Mouse (Mus musculus) heart, adult 9 months (tissue): ENCODE results near the gene Kif21a.
A peak's percentile ranks its signal among the peaks of the same experiment; 100 is the strongest.

ENCODE experiments used
- DNase-seq, 2 experiments: peaks; one replicate each; pipeline ENCODE4 v3.0.0; 2022; ENCODE audit warnings: low spot score in 2 of 2

Gene Kif21a

GRCm38 (mm10) chr15:91018161-91018860, 31.4 kb downstream of the Kif21a start:
- no peak for DNase-seq

GRCm38 (mm10) chr15:91017261-91018160, 32.2 kb downstream of the Kif21a start:
- no peak for DNase-seq

- no peak for DNase-seq
These were observed 33.4 kb downstream of the Kif21a start for GRCm38 (mm10) chr15:91016366-91016765.

GRCm38 (mm10) chr15:91012793-91013580, 36.8 kb downstream of the Kif21a start:
- no peak for DNase-seq

DNA sequence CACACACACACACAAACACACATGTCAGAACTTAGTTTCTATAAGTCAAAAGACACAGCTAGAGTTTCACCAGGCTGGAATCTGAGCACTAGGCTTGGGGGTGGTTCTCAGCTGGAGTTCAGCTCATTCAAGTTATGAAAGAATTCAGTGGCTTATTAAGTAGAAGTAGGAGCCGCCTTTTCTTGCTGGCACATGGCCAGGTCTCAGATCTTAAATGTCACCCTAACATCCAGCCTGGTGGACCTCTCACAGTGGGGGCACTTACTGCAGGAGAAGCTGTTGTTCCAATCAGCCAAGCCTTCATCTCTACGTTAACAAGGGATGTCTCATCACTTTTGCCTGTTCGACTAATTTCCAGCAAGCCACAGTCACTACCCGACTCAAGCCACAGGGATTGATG, 39.5 kb downstream of the Kif21a start:
- no peak for DNase-seq

- no peak for DNase-seq
These were observed 42.5 kb downstream of the Kif21a start for GRCm38 (mm10) chr15:91007123-91007830.

DNA sequence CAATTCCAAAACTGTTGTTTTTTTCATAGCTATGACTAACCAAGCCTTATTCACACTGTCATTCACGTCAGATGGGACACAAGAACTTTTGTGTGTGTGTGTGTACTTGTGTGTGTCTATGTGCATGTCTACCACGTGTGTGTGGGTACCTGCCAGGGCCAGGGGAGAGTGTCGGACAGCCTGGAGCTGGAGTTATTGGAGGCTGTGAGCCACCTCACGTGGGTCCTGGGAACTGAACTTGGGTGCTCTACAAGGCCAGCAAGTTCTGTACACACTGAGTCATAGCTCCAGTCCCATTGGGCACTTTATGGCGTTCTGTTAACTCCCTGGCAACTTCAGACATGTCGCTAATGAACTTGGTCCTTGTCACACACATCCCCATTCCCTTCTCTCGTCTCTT, 45.0 kb downstream of the Kif21a start:
- no peak for DNase-seq

DNA sequence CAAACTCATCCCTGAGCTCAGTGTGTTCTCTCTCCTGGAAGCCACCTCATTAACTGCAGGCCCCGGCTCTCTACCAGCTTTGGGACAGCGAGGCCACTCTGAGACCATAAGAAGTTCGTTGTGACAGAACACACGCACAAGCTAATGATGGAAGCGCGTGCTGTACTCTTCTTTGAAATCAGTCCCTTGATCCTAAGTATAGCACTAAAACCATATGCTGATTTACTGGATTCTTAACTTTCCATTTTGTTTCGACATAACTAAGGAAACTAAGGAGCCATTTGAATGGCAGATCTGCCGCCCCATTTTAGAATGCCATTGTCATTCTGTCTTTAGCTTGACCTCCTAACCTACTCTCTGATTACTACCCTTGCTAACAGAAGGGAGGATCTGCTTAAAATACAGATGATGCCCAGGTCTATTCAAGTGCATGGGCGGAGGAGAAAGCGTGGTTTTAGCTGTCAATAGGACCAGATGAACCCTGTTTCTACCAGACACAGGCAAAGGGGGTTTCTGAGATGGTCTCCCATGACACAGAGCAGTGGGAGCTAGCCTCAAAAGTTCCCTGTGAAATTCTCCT, 48.6 kb downstream of the Kif21a start:
- DNase-seq, result no peak

DNA sequence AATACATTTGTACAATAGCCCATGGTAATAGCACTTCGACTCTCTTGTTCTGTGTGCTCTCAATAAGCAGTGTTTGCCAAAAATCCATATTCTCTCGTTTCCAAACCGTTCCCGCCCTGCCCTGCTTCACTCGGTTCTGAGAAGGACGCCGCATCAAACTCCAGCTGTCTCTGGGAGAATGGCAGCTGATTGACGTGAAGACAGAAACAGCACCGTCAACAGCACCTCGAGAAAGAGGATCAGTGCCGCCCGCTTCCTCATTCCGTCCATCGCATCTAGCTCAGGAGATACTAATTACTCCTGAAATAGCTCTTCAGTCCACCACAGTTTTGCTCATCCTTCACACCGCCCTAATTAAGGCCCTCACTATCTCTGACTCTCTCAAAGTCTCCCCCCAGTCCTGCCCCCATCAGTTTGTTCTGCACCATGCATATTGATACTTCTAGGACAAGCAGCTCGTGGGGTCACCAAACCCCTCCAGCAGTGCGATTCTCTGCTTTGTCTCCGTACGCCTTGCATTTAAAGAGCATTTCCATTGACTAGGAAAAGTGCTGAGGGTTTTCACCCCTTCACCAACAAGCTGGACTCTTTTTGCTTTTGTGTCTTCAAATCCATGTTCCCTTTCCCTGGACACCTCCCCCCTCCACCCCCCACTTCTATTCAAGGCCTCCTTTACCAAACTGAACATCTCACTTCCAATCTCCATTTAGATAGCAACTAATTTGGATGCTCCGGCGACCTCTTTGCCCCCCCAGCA, 49.3 kb downstream of the Kif21a start:
- no peak for DNase-seq

GRCm38 (mm10) chr15:90992871-90993270, 56.9 kb downstream of the Kif21a start:
- no peak for DNase-seq

GRCm38 (mm10) chr15:90992388-90992787, 57.4 kb downstream of the Kif21a start:
- peak; percentile 3 to 9 for DNase-seq

- no peak for DNase-seq
These were observed 57.9 kb downstream of the Kif21a start for GRCm38 (mm10) chr15:90991843-90992242.

DNA sequence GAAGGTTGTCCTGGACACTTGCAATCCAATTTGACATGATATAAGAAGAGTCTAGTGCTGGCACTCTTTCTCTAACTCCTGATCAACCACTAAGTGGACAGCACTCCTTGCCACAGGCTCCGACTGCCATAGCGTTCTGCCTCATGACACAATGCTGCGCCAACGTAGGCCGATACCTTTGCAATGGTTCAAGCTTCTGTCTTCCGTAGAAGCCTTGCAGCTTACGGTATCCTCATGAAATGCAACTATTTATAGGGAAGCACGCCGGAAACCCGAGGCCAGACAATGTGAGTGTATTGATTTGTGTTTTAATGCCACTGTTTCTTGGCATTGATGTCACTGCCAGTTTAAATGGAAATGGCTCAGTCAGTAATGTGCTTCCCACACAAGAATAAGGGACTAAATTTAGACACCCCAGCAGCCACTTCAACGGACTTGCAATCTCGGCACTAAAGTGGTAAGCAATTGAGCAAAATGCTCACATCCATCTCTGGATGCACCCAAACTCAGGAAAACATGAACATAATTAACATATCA, 62.0 kb downstream of the Kif21a start:
- DNase-seq, result no peak

DNA sequence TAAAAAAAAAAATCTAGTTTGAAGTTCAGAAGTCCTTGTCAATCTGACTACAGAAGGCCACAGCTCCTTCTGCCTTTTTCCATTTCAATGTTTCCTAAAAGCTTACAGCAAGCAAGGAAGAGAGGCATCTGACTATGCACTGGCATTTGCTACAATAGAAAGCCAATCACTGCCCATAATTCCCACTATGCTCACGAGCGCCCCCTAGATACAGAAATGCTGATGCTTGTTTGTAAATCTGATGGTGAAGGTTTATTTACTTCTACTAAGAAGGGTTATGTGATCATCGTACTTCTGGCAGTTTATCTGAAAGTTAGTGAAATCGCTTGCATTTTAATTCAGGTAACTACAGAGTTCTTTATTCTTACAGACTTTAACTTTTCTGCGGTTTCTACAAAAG, 73.8 kb downstream of the Kif21a start:
- DNase-seq, result no peak

GRCm38 (mm10) chr15:90971914-90972767, 77.6 kb downstream of the Kif21a start:
- DNase-seq, result no peak

DNA sequence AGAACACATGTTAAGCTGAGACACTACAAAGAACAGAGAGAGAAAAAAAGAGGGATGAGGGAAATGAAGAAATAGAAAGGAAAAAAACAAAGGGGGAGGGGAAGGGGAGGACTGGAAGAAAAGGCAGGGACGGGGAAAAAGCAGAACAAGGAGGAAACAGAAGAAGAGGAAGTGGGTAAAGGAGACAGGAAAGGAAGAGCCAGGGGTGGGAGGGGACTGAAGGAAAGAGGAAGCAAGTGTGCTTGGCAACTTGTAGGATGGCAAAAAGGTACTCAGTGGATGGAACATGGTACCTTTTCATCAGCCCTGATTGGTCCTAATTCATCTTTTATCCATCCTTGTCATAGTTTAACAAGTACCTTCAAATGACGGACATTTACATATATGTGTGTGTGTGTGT, 86.4 kb downstream of the Kif21a start:
- no peak for DNase-seq

DNA sequence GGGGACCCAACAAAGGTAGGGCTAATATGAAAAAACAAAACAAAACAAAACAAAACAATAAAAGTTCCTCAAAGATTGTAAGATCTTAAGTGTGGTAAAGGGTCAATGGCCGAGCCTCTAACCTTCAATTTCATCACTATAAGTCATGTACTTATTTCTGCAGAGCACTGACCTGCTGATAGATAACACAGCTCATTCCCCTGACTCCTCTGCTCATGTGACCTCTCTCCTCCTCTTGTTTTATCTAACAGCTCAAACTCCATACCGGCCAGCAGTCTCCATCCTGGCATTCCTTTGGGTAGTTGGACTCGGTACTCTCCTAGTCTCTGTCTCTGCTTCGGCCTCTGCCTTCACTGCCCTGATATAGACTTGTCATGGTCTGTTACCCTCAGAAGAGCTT, 87.2 kb downstream of the Kif21a start:
- DNase-seq, result no peak

DNA sequence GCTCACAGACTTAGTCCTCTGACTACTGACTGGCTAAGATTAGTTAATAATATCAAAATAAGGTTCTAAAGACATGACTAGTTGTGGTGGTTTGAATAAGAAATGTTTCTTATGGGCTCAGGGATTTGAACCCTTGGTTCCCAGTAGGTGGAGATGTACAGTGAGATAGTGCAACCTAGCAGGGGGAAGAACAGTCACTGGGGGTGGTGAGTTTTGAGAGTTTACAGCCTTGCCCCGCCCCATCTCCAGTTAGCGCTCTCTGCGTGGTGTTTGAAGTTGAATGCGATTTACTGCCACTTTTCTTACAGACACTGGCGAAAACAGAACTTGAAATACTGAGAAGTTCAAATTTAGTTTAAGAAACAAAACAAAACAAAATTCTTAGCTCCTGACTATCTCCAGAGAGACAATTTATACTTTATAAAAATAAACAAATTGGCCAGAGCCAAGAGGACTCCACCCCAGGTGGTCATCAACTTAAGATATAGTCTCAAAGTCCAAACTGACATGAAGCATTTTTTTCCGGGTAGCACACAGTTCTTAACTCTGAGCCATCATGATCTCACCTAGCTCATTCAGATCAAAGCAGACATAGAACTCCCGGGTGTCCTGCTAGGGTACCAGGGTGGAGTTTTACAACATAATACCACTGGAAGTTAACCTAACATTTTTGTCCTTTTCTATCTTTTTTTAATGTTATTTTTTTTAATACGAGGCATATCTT, 88.8 kb downstream of the Kif21a start:
- no peak for DNase-seq

- no peak for DNase-seq
These were observed 98.4 kb downstream of the Kif21a start for GRCm38 (mm10) chr15:90951383-90951782.
